Mouse (Mus musculus) midbrain, embryonic 11.5 days (tissue): ENCODE results near the gene Pdzd11. TPM values are rescaled to one million over a fixed set of nuclear protein-coding genes. Genes with fewer than 3 reads are reported as not detected.

Experiments used
- ATAC-seq: fragments of 200-750 bp; cut with Nextera tagmentation; 2 replicates; pipeline ENCODE4 v1.8.0; 2017; ENCODE audit warnings: moderate TSS enrichment, moderate library complexity; ENCODE audit not compliant: low FRiP score
- DNase-seq: peaks from one replicate; pipeline ENCODE4 v3.0.0; 2015; ENCODE audit warnings: low spot score; ENCODE audit errors: missing footprints
- H3K27ac ChIP-seq: fragments of 300-500 bp; sonication (generic); 2 replicates; pipeline ENCODE4 v1.5.1; 2014; ENCODE audit warnings: low read depth, low read length
- H3K27me3 ChIP-seq: fragments of 300-500 bp; sonication (generic); 2 replicates; pipeline ENCODE4 v1.6.1; 2014; ENCODE audit warnings: mild to moderate bottlenecking, low read length, moderate library complexity, mixed read lengths; ENCODE audit not compliant: control insufficient read depth, insufficient read depth
- H3K36me3 ChIP-seq: fragments of 300-500 bp; sonication (generic); 2 replicates; pipeline ENCODE4 v1.6.1; 2014; ENCODE audit warnings: mild to moderate bottlenecking, low read length, moderate library complexity, mixed read lengths; ENCODE audit not compliant: control insufficient read depth, insufficient read depth
- H3K4me1 ChIP-seq: fragments of 300-500 bp; sonication (generic); 2 replicates; pipeline ENCODE4 v1.6.1; 2014; ENCODE audit warnings: low read length; ENCODE audit not compliant: control insufficient read depth, insufficient read depth
- H3K4me2 ChIP-seq: fragments of 300-500 bp; sonication (generic); 2 replicates; pipeline ENCODE4 v1.6.1; 2014; ENCODE audit warnings: mild to moderate bottlenecking, moderate library complexity
- H3K4me3 ChIP-seq: fragments of 300-500 bp; sonication (generic); 2 replicates; pipeline ENCODE4 v1.5.1; 2014; ENCODE audit warnings: low read depth, low read length
- H3K9ac ChIP-seq: fragments of 300-500 bp; sonication (generic); 2 replicates; pipeline ENCODE4 v1.6.1; 2014; ENCODE audit warnings: low read length
- H3K9me3 ChIP-seq: fragments of 300-500 bp; sonication (generic); 2 replicates; pipeline ENCODE4 v1.6.1; 2016; ENCODE audit warnings: low read length; ENCODE audit not compliant: control insufficient read depth
- WGBS: fragments of 180-500 bp; shearing (Covaris S2); extraction: QIAGEN DNeasy Blood & Tissue Kit; methylation state at CpG from one replicate; pipeline ENCODE4 v1.1.7; 2014; 5-methylcytosine and 5-hydroxymethylcytosine counted together
- polyA plus RNA-seq: library from polyadenylated mRNA; unstranded; fragments of >200 nt; fragmentation: Nextera tagmentation; extraction: Ambion mirVana; gene quantifications from 2 replicates; pipeline ENCODE4 v1.2.1, GENCODE M21; 2014

The Pdzd11 gene
- polyA plus RNA-seq = 148 and 161 TPM in 2 replicates

- WGBS = 22% methylated on average over 62 of the region's 62 CpGs
- H3K27me3 ChIP-seq = peaks cover 4% of the 10 kb centered on the region; the same call in 1 of the 2 replicates
- DNase-seq = peak; percentile 96
- H3K9ac ChIP-seq = peak within 1 kb of the TSS; percentile 73
- H3K4me1 ChIP-seq = no peaks in the 10 kb centered on the region; the same call in 1 of the 2 replicates
- no peaks in the 10 kb centered on the region for H3K9me3 ChIP-seq
- peaks cover 2% of the 10 kb centered on the region; the same call in 1 of the 2 replicates for H3K36me3 ChIP-seq
- peak within 1 kb of the TSS; percentile 59 for H3K4me3 ChIP-seq
- H3K4me2 ChIP-seq = peak within 1 kb of the TSS; percentile 53
- ATAC-seq = peak; percentile 99
- H3K27ac ChIP-seq = peak within 1 kb of the TSS; percentile 74
Observed at GRCm38 (mm10) chrX:100625802-100626793, at the start of gene Pdzd11. TSS of gene Pdzd11 (minus strand) at chrX:100626568.

GRCm38 (mm10) chrX:100664825-100665224 lies 38.5 kb upstream of the Pdzd11 start:
- Histone ChIP-seq H3K9ac (no peak overlapping the region), H3K4me3 (no peak overlapping the region), H3K9me3 (no peaks in the 10 kb centered on the region), H3K27ac (no peak overlapping the region), H3K4me2 (no peak overlapping the region), H3K27me3 (no peaks in the 10 kb centered on the region; the same call in 1 of the 2 replicates), H3K4me1 (no peaks in the 10 kb centered on the region), H3K36me3 (no peaks in the 10 kb centered on the region)
- ATAC-seq = no peak
- DNase-seq = no peak
- 94% methylated on average over 2 of the region's 2 CpGs for WGBS

DNA sequence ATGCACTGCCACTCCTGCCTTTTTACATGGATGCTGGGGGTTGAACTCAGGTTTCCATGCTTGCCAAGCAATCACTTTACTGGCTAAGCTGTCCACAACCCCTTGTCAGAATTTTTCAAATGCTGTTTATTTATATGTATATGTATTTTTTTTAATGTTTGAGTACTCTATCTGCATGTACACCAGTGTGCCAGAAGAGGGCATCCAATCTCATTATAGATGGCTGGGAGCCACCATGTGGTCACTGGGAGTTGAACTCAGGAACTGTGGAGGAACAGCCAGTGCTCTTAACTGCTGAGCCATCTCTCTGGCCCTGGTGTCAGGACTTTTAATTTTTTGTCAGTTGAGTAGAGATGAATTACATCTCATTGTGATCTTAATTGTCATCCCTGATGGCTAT lies 26.5 kb upstream of the Pdzd11 start:
- Histone ChIP-seq H3K4me3 (no peak overlapping the region), H3K27me3 (no peaks in the 10 kb centered on the region), H3K9me3 (no peaks in the 10 kb centered on the region), H3K4me1 (no peaks in the 10 kb centered on the region), H3K27ac (no peak overlapping the region), H3K4me2 (no peak overlapping the region), H3K36me3 (no peaks in the 10 kb centered on the region), H3K9ac (no peak overlapping the region)
- DNase-seq (no peak), ATAC-seq (no peak)

GRCm38 (mm10) chrX:100638477-100638876 lies 12.1 kb upstream of the Pdzd11 start:
- H3K4me2 ChIP-seq = no peak overlapping the region
- DNase-seq = no peak
- no peak overlapping the region for H3K4me3 ChIP-seq
- no peaks in the 10 kb centered on the region for H3K4me1 ChIP-seq
- H3K27me3 ChIP-seq = no peaks in the 10 kb centered on the region; the same call in 1 of the 2 replicates
- no peaks in the 10 kb centered on the region for H3K36me3 ChIP-seq
- ATAC-seq = no peak
- H3K9ac ChIP-seq = no peak overlapping the region
- whole genome bisulfite sequencing = 90% methylated on average over 8 of the region's 8 CpGs
- H3K27ac ChIP-seq = no peak overlapping the region
- H3K9me3 ChIP-seq = no peaks in the 10 kb centered on the region

GRCm38 (mm10) chrX:100629076-100629475 lies 2.7 kb upstream of the Pdzd11 start:
- H3K27ac ChIP-seq = no peak overlapping the region
- ATAC-seq = no peak
- no peak overlapping the region for H3K4me2 ChIP-seq
- no peak for DNase-seq
- peaks cover 4% of the 10 kb centered on the region; the same call in 1 of the 2 replicates for H3K27me3 ChIP-seq
- WGBS = 98% methylated on average over 2 of the region's 2 CpGs
- H3K9ac ChIP-seq = no peak overlapping the region
- H3K9me3 ChIP-seq = no peaks in the 10 kb centered on the region
- H3K4me1 ChIP-seq = no peaks in the 10 kb centered on the region; the same call in 1 of the 2 replicates
- no peak overlapping the region for H3K4me3 ChIP-seq
- no peaks in the 10 kb centered on the region for H3K36me3 ChIP-seq

- Histone ChIP-seq H3K4me3 (peak within 1 kb of the TSS; percentile 59), H3K4me1 (no peaks in the 10 kb centered on the region; the same call in 1 of the 2 replicates), H3K9me3 (no peaks in the 10 kb centered on the region), H3K4me2 (peak within 1 kb of the TSS; percentile 53), H3K27me3 (peaks cover 4% of the 10 kb centered on the region; the same call in 1 of the 2 replicates), H3K36me3 (peaks cover 2% of the 10 kb centered on the region; the same call in 1 of the 2 replicates), H3K9ac (peak within 1 kb of the TSS; percentile 73), H3K27ac (peak within 1 kb of the TSS; percentile 74)
- 23% methylated on average over 3 of the region's 3 CpGs for WGBS
- no peak for ATAC-seq
- no peak for DNase-seq
Observed at GRCm38 (mm10) chrX:100625546-100625801, 894 bp downstream of the Pdzd11 start, which contains the start of gene Kif4. TSS of gene Kif4 (plus strand) at chrX:100625737.

DNA sequence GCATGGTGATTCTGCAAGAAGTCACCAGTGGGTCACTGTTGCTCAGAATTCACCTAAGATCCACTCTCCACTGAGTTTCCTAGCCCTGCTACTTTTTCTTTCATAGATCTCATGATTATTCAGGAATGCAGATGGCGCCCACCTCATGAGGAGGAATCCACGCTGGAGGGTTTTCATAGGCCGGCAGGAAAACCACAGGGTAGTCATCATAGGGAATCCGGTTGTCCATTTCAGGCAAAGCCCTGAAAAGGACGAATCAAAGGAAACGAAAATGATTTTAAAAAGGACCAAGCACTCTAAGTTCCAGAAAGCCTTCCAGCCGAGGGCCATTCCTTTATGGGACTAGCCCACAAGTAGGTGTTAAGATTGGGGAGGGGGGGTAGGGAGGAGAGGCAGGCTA lies 1.2 kb downstream of the Pdzd11 start:
- H3K9ac ChIP-seq = peak overlapping the region; percentile 57
- no peaks in the 10 kb centered on the region for H3K9me3 ChIP-seq
- DNase-seq (no peak), ATAC-seq (peak; percentile 14; the same call in 1 of the 2 replicates)
- 41% methylated on average over 7 of the region's 7 CpGs for WGBS
- H3K4me3 ChIP-seq = peak overlapping the region; percentile 59
- H3K36me3 ChIP-seq = peaks cover 2% of the 10 kb centered on the region; the same call in 1 of the 2 replicates
- no peak overlapping the region for H3K27ac ChIP-seq
- H3K4me2 ChIP-seq = peak overlapping the region; percentile 48
- H3K4me1 ChIP-seq = no peaks in the 10 kb centered on the region; the same call in 1 of the 2 replicates
- peaks cover 4% of the 10 kb centered on the region; the same call in 1 of the 2 replicates for H3K27me3 ChIP-seq

DNA sequence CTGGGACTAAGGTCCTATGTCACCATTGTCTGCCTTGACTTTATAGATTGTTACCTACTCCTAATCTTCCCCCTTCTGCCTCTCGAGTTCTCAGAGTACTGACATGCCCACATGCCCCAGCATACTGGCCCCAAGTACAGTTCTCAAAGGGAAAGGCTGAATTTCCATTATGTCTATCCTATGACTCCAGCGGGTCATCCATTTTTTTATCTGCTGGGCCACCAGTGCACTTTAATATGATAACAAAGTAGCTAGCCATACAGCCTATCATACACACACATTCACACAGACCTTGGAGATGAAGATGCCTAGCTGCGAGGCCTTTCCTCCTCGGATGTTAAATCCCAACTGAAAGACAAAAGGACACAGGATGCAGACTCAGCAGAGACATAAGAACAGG lies 2.1 kb downstream of the Pdzd11 start:
- H3K27me3 ChIP-seq = peaks cover 5% of the 10 kb centered on the region
- WGBS = 88% methylated on average over 4 of the region's 4 CpGs
- DNase-seq = no peak

DNA sequence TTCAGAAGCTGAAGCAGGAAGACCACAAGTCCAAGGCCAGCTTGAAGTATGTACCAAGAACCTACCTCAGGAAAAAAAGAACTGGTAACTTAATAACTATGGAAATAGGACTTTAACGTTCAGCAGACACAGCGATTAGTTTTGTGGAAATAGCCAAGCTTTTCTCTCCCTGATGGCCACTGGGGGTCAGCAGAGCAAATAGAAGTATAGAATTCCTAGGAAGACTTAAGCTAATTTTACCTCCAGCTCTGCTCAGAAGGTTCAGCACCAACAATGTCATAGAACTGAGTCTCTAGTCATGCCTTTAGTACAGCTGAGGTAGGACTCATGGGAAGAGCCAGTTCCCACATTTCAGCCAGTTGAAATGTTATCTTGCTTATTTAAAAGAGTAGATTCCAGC lies 5.0 kb downstream of the Pdzd11 start:
- 62% methylated on average over 2 of the region's 2 CpGs for WGBS
- ATAC-seq (no peak), DNase-seq (no peak)
- peaks cover 5% of the 10 kb centered on the region for H3K27me3 ChIP-seq
- H3K4me3 ChIP-seq = no peak overlapping the region
- no peak overlapping the region for H3K27ac ChIP-seq
- no peak overlapping the region for H3K4me2 ChIP-seq
- H3K36me3 ChIP-seq = peaks cover 2% of the 10 kb centered on the region; the same call in 1 of the 2 replicates
- no peaks in the 10 kb centered on the region for H3K4me1 ChIP-seq
- H3K9me3 ChIP-seq = no peaks in the 10 kb centered on the region
- no peak overlapping the region for H3K9ac ChIP-seq

More for the DNA sequence above, 2.1 kb downstream of the Pdzd11 start:
- Histone ChIP-seq H3K9ac (no peak overlapping the region), H3K4me2 (no peak overlapping the region), H3K4me3 (no peak overlapping the region), H3K4me1 (no peaks in the 10 kb centered on the region; the same call in 1 of the 2 replicates), H3K9me3 (no peaks in the 10 kb centered on the region), H3K36me3 (peaks cover 2% of the 10 kb centered on the region; the same call in 1 of the 2 replicates), H3K27ac (no peak overlapping the region)
- no peak for ATAC-seq
